Mouse (Mus musculus) small intestine, adult 2 months (tissue): ENCODE data around the gene Adssl1.

Experiments used
- CTCF ChIP-seq: fragments of 200-500 bp; IDR thresholded peaks from 2 replicates; pipeline ENCODE4 v1.5.1; 2012; ENCODE audit warnings: low read depth, mild to moderate bottlenecking, control low read depth, inconsistent platforms, low read length, moderate library complexity, mixed read lengths; ENCODE audit not compliant: insufficient replicate concordance, insufficient read length; ENCODE audit errors: extremely low read depth
- POLR2A ChIP-seq: fragments of 200-500 bp; IDR thresholded peaks from 2 replicates; pipeline ENCODE4 v1.6.1; 2012; ENCODE audit warnings: low read depth, mild to moderate bottlenecking, control low read depth, inconsistent platforms, low read length, moderate library complexity

DNA sequence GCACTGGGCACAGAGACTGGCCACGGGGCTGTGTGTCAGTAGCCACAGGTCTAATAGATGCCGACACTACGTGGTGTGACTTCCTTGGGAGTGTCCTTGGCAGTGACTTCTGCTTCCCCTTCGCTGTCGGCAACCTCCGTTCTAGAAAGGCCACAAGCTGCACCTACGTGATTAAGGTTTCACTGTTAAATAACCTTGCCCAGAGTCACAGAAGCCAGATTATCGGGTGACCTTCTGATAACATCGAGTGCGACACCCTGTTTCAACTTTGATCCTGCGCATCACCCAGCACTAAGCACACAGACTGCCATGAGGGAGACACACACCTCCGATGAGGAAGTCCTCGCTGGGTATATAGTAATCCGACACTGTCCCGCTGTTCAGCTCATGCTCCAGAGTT lies 68.6 kb downstream of the Adssl1 start:
- TF ChIP-seq CTCF (no peak), POLR2A (no peak)
